Mouse (Mus musculus): ENCODE measurements at regions not wholly inside any gene's neighbourhood (a gene's known extent, or its start where the extent isn't known, plus 50 kb on each side); places are given as distances from the start of the nearest gene placed in this dataset.
A peak's percentile ranks its signal among the peaks of the same experiment; 100 is the strongest.

- DNase-seq (ENCODE audit: extremely low spot score, low spot score): no peak
Measured at GRCm38 (mm10) chr2:74463407-74463806, 115.8 kb downstream of the Lnpk start.

GRCm38 (mm10) chr2:74461211-74461844, 117.9 kb downstream of the Lnpk start:
- peak; percentile 18 for DNase-seq (ENCODE audit: extremely low spot score, low spot score)

DNA sequence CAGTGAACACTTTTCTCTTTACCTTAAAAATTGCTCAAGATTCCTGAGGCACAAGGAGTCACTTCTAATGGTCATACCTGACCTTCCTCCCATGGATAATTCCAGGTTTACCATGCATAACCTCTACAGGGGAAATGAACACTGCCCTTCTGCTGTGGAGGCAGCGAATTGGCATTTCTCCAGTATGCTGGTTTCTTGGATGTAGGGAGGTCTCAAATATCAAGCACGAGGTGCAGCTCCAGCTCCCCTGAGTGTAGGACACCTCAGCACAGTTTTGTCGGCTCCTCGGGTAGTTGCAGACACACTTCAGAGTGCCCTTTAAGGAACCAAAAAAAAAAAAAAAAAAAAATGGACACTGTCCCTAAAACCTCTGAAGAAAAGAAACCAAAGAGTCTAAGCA, 124.8 kb downstream of the Lnpk start:
- no peak for DNase-seq (ENCODE audit: extremely low spot score, low spot score)

- no peak for DNase-seq (ENCODE audit: extremely low spot score, low spot score)
Measured at GRCm38 (mm10) chr2:74452679-74453078, 126.6 kb downstream of the Lnpk start.

GRCm38 (mm10) chr2:74451578-74451977, 127.7 kb downstream of the Lnpk start:
- DNase-seq (ENCODE audit: extremely low spot score, low spot score): peak; percentile 54

DNA sequence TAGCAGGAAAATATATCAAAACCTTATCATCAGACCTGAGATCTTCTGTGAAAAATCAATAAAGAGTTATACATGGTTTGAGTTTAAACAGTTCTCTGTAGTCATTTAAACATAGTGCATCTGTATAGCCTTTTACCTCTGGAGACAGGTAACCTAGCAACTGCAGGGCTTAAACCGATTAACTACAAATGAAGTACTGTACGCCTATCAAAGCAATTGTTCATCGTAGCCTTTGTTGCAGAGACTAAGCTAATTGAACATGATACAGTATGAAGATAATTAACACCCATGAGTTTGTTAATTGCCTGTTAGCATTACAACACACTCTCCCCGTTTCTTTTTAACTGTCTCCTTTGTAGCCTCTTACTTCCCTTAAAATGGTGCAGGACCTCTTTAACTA, 128.2 kb downstream of the Lnpk start:
- DNase-seq (ENCODE audit: extremely low spot score, low spot score): no peak

DNA sequence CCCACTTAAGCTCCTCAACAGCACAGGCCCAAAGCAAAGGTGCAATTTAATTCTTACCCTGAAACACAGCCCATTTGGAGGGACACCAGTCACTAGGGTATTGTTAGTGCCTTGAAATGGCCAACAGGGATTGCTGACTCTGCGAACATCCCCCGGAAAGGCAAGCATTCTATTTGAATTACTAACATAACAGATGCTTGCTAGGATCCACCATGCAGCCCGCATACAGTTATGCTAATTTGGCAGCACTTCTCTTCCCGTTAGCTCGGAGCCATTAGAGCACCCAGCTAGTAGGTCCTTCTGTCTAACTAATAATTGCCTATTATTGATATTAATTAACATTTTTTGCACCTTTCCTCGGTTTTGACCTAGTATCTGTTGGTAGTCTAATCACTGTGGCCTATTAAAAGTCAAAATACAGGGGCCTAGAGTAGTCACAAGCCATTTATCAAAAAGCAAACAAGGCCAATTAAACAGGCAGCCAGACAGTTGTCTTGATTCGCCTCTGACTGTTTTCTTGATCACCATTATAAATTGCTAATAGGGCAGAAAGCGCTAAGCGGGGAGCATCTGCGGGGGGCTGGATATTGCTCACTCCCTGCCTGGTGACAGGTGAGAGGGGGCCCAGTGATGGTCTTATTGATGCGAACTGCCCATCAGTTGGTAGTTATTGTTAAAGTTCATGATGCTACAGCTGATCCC, 129.0 kb downstream of the Lnpk start:
- DNase-seq (ENCODE audit: extremely low spot score, low spot score): no peak

- DNase-seq (ENCODE audit: extremely low spot score, low spot score): no peak
Measured at GRCm38 (mm10) chr2:74435184-74435911, 143.9 kb downstream of the Lnpk start.

DNA sequence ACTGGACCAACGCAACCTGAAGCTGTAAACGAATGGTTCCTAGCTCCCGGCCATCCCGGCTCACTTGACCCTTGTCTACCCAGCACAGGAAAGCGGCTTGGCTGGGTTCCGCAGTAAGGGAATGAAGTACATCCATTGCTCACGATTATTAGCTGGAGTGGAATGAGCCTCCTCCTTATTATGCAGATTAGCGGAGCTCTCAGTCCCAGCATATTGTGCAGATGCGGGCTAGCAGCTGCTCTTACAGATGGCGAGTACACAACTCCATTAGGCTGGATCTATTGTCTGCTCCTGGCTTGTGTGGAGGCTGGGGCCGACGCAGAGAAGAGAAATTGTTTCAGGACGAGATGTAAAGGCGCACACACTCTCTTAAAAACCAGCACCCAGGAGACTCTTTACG, 152.5 kb downstream of the Lnpk start:
- peak; percentile 36 for DNase-seq (ENCODE audit: extremely low spot score, low spot score)

DNA sequence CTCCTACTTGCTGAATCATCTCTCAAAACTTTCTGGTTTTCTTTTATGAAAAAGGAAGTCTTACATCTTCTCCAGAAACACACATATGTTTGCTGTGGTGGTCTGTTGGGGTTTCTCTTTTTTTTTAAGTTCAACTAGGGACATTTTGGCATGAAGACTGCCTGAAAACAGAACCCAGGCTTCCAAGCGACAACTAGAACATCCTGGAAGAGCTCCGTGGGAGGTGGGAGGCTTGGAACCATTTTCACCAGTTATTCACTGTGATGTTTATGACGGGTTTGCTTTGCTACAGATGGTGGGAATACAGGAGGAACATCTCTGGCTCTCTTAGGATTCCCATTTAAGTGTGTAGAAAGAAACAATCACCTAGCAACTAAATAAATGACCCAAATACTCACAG, 154.5 kb downstream of the Lnpk start:
- no peak for DNase-seq (ENCODE audit: extremely low spot score, low spot score)

DNA sequence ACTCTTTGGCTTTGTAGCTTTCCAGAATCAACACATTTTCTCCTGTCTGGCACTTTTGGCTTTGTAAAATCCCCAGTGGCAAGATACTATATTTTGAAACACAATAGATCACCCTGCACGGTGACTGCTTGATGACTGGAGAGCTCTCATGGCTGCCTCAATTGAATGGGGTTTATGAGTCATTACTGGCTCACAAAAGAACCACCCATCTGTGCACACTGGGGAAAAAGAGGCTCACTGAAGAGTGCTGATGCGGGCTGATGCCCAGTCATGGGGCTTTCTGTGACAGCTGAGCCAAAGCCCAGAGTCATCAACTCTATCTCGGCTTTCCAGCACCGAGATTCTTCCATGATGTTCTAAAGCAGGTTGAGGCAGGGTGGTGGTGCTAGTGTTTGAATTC, 163.1 kb downstream of the Lnpk start:
- no peak for DNase-seq (ENCODE audit: extremely low spot score, low spot score)

DNA sequence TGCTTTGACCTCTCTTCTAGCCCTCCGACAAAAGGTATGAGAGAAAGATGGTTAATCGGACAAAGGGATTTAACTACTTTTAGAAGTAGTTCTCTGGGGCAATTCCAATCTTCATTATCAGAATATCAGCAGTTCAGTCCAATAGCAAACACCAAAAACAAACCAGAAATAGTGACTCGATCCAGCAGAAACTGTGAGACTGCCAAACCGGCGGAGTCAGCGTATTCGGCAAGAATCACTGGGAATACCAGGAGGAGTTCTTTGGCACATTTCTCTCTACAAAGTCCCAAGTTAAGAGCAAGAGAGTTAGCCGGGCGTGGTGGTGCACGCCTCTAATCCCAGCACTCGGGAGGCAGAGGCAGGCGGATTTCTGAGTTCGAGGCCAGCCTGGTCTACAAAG, 164.5 kb downstream of the Lnpk start:
- no peak for DNase-seq (ENCODE audit: extremely low spot score, low spot score)

DNA sequence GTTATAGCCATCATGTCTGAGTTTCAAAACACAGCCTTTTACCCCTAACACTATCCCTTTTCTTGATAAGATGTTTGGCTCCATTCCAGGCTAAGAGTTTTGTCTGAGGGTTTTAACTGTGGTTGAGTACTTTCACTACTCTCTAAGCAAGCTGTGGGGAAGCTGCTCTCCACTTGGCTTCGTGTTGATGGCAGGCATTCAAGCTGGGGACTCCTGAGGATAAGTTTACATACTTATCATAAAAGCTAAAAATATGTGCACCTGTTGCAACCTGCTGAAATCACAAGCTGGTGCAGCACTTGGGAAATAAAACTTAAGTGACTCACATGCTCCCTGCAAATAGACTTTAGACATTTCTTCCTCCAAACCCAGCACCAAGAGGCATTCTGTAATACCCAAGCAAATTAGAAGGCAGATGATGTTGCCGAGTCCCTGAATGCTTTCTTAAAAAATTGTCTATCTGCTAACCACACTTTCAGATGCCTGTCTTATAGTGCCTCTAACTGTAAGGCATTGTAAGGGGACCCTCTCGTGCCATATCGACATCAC, 169.3 kb downstream of the Lnpk start:
- DNase-seq (ENCODE audit: extremely low spot score, low spot score): no peak

DNA sequence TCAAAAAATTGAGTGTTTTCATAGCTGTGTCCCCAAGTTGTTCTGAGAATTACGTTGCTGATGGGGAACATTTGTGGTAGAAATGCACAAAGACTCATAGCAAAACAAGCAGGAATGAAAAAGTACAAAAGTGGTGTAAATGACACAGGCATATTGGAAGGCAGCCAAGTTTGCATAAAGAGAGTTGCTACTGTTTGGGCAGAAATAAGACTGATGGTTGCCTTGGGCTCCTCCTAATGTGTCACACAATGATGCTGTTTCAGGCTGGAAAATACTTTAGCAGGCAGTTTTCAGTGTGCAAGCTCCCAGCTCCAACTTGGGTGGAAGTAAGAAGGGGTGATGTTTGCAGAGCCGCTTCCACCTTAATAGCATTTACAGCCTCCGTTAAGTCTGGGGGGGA, 174.7 kb downstream of the Lnpk start:
- DNase-seq (ENCODE audit: extremely low spot score, low spot score): no peak

DNA sequence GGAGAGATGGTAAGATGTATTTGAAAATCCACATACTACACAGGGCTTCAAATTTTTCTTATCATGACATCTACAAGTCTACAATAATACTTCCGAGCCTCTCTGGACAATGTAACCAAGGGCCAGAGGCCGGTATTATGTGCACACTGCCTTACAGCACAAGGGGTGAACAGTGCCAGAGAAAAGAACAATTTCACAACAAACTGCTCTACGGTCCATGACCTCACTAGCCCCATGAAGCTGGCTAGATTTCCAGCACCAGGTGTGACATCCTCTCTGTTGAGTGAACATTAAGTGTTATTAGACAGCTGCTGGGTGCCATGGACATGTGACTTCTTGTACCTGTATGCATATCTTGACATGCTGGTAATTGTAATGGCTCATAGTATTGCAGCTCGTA, 188.2 kb downstream of the Lnpk start:
- no peak for DNase-seq (ENCODE audit: extremely low spot score, low spot score)

GRCm38 (mm10) chr2:74388078-74388477, 191.2 kb downstream of the Lnpk start:
- DNase-seq (ENCODE audit: extremely low spot score, low spot score): no peak

DNA sequence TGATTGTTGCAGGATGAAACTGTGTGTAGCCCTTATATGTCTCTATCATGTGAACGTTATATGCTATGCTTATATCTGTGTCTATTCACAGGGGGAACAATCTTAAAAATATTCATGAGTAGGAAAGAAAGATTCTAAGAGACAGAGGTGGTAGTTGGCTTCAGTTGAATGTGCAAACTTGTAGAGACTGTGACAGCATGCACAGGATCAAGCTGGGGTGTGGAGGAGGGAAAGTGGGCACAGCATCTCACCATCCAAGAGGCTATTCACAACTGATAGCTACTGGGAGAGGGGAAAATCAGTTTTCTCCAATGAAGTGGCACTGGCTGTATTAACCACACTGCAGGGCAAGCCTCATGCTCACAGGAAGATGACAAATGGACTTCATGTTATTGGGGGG, 194.3 kb downstream of the Lnpk start:
- no peak for DNase-seq (ENCODE audit: extremely low spot score, low spot score)

GRCm38 (mm10) chr2:74380574-74381287, 198.5 kb downstream of the Lnpk start:
- no peak for DNase-seq (ENCODE audit: extremely low spot score, low spot score)

GRCm38 (mm10) chr2:74378709-74379108, 200.5 kb downstream of the Lnpk start:
- DNase-seq (ENCODE audit: extremely low spot score, low spot score): no peak

DNA sequence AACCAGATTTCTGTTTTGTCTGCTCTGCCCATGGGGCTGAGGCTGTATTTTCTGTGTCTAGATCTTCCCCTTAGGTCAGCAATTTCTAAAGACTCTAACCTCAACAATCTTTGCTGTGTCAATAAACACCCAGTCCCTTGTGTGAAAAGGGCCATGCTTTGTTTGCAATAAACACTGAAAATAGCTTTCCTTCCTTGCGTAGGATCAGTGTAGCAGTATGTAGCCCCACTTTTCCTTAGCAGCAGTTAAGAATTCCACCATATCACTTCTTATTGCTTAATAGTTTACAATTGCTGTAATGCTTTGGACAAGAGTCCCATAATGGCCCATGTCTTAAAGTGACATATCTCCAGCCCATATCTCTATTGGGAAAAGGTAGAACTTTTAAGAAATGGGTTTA, 205.3 kb downstream of the Lnpk start:
- DNase-seq (ENCODE audit: extremely low spot score, low spot score): no peak

- DNase-seq (ENCODE audit: extremely low spot score, low spot score): no peak
Measured at GRCm38 (mm10) chr2:74373056-74373455, 206.2 kb downstream of the Lnpk start.

- no peak for DNase-seq (ENCODE audit: extremely low spot score, low spot score)
Measured at GRCm38 (mm10) chr2:74363255-74363654, 216.0 kb downstream of the Lnpk start.
